Mouse (Mus musculus) hindbrain, embryonic 16.5 days (tissue): ENCODE measurements around the gene Abca17. TPM values are rescaled to one million over a fixed set of nuclear protein-coding genes. Genes with fewer than 3 reads are reported as not detected.

Experiments
- ATAC-seq: fragments of 200-750 bp; cut with Nextera tagmentation; 2 replicates; pipeline ENCODE4 v1.8.0; 2017; ENCODE audit warnings: moderate TSS enrichment, moderate library complexity
- H3K27ac ChIP-seq: fragments of 300-500 bp; sonication (generic); 2 replicates; pipeline ENCODE4 v1.5.1; 2014; ENCODE audit warnings: low read depth, mild to moderate bottlenecking, control low read depth, low read length, moderate library complexity
- H3K27me3 ChIP-seq: fragments of 300-500 bp; sonication (generic); replicated peaks from 2 replicates; pipeline ENCODE4 v1.6.1; 2014; ENCODE audit warnings: low read length; ENCODE audit not compliant: control insufficient read depth, insufficient read depth
- H3K36me3 ChIP-seq: fragments of 300-500 bp; sonication (generic); 2 replicates; pipeline ENCODE4 v1.6.1; 2014; ENCODE audit warnings: mild to moderate bottlenecking, low read length, moderate library complexity, mixed read lengths; ENCODE audit not compliant: control insufficient read depth, insufficient read depth
- H3K4me1 ChIP-seq: fragments of 300-500 bp; sonication (generic); 2 replicates; pipeline ENCODE4 v1.6.1; 2014; ENCODE audit warnings: low read depth, low read length; ENCODE audit not compliant: control insufficient read depth, insufficient read depth
- H3K4me2 ChIP-seq: fragments of 300-500 bp; sonication (generic); 2 replicates; pipeline ENCODE4 v1.6.1; 2014; ENCODE audit warnings: mild to moderate bottlenecking, low read length, control low read depth, moderate library complexity
- H3K4me3 ChIP-seq: fragments of 300-500 bp; sonication (generic); 2 replicates; pipeline ENCODE4 v1.5.1; 2014; ENCODE audit warnings: mild to moderate bottlenecking, low read length, control low read depth, moderate library complexity
- H3K9ac ChIP-seq: fragments of 300-500 bp; sonication (generic); 2 replicates; pipeline ENCODE4 v1.6.1; 2014; ENCODE audit warnings: low read depth, mild to moderate bottlenecking, control low read depth, low read length, moderate library complexity
- H3K9me3 ChIP-seq: fragments of 300-500 bp; sonication (generic); 2 replicates; pipeline ENCODE4 v1.6.1; 2014; ENCODE audit warnings: mild to moderate bottlenecking, low read length, moderate library complexity; ENCODE audit not compliant: control insufficient read depth
- WGBS: fragments of 180-500 bp; shearing (Covaris S2); extraction: QIAGEN DNeasy Blood & Tissue Kit; methylation state at CpG from one replicate; pipeline ENCODE4 v1.1.7; 2014; 5-methylcytosine and 5-hydroxymethylcytosine counted together
- polyA plus RNA-seq: library from polyadenylated mRNA; unstranded; fragments of >200 nt; fragmentation: Nextera tagmentation; extraction: Ambion mirVana; gene quantifications from 2 replicates; pipeline ENCODE4 v1.2.1, GENCODE M21; 2015

The Abca17 gene
- polyA plus RNA-seq, 1 experiment from 2014 or later, result 1.2 TPM

DNA sequence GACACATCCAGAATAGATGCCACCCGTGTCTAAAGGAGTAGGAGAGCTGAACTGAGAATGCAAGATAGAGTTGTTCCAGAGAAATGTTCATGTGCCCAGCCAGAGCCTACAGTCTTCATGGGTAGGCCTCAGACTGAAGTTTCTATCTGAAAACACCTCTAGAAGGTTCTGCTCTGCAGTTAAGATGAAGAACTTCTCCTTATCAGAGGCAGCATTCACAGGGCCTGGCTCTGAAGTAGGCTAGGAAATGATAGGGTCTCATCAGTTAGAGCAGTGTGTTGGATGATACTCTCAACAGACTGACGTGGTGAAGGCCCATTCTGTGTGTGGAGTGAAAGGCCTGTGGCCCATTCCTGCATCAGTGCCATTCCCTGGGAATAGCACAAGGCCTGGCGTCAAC is 3.1 kb upstream of the Abca17 start:
- Histone ChIP-seq H3K4me1 (peaks cover 22% of the 10 kb centered on the region), H3K36me3 (no peaks in the 10 kb centered on the region; the same call in 1 of the 2 replicates), H3K9ac (no peak overlapping the region), H3K9me3 (no peaks in the 10 kb centered on the region), H3K4me3 (no peak overlapping the region), H3K27me3 (no peaks in the 10 kb centered on the region), H3K4me2 (no peak overlapping the region), H3K27ac (no peak overlapping the region)
- ATAC-seq, result no peak
- 78% methylated on average over 3 of the region's 3 CpGs for WGBS

DNA sequence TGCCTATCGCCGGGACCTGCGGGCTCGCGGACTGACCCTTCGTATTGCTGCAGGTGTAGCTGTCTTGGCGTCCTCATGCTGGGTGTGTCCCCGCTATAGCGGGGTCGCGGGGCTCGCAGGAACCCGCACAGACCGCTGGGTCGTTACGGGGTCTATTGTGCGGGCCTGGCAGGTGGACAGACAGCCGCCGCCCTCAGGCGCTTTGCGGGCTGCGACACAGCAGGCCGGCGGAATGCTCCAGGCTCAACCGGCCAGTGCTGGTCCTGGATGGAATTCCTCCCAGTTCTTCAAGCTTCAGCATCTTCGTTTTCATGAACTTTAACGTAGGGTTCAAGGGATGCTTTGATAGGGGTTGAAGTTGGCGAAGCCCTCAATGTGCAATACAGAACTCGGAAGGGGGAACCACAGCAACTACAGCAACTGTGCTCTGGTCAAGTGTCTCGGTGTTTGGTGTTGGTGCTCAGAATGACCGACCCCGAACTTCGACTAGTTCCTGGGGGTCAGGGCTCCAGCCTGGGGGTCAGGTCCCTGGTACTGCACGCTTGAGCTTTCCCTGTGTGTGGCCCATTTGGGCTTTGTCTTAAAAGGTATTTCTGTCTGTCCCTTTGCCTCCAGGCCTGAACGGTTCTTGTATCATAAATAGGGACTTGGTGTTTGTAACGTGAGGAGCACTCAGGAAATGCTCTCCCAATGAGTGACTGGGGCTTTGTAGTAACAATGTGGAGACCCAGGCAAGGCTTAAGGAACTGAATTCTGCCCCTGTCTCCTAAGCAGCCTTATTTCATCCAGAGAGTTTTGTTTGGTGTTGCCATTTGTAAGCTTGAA is 1.7 kb upstream of the Abca17 start:
- Histone ChIP-seq H3K4me2 (peak overlapping the region; percentile 83), H3K36me3 (no peaks in the 10 kb centered on the region), H3K27ac (peak overlapping the region; percentile 63), H3K9me3 (no peaks in the 10 kb centered on the region), H3K27me3 (no peaks in the 10 kb centered on the region), H3K4me1 (peaks cover 22% of the 10 kb centered on the region), H3K4me3 (peak overlapping the region; percentile 61), H3K9ac (peak overlapping the region; percentile 76)
- WGBS, result 2% methylated on average over 36 of the region's 36 CpGs
- no peak for ATAC-seq

DNA sequence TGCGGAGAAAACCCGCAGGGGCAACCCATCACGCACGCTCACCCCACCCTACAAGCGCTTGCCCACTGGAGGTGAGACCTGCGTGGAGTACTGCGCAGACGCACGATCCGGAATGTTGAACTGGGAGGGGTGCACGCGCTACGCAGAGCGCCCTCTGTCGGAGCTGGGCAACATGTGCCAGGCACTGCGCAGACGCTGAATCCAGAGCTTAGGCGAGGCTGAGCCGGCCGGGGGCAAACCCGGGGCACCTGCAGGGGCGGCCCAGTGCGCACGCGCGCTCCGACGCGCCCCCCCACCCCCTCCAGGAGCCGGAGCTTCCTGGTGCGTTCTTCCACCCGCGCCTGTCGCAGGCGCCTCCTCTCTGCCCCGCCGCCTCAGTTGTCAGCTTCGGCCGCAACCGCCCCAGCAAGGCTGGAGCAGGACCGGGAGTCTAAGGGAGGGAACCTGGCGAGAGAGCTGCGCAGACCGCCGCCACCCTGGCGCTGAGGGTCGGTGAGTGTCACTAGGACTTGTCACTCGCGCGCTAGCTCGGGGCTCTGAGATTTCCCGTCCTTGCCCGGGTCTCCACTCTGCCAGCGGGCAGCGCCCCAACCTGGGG is 991 bp upstream of the Abca17 start, which contains the start of gene Abca3:
Abca3 (plus strand) TSS at position 191 of the 598 bp plus-strand sequence.
- Histone ChIP-seq H3K9me3 (no peaks in the 10 kb centered on the region), H3K4me3 (peak within 1 kb of the TSS; percentile 61), H3K27me3 (no peaks in the 10 kb centered on the region), H3K36me3 (no peaks in the 10 kb centered on the region), H3K4me1 (peaks cover 22% of the 10 kb centered on the region), H3K27ac (peak within 1 kb of the TSS; percentile 72), H3K9ac (peak within 1 kb of the TSS; percentile 76), H3K4me2 (peak within 1 kb of the TSS; percentile 83)
- peak; percentile 98 for ATAC-seq
- WGBS, result under 1% methylated on average over 54 of the region's 55 CpGs

DNA sequence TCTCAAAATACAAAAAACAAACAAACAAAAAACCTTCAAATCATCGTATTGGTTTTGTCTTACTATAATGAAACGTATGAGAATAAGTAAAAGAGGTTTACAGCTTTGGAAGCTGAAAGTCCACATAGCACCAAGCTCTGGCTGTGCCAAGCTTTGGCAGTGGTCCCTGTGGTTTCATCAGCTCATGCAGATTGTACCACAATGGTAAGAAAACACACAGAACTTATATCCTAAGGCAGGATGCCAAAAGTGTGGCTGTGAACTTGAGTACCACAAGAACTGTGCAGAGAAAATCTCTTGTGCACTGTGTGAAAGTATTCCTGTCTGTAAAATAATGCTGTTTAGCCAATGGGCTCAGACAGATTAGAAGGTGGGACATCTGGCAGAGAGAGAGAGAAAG is 1.7 kb downstream of the Abca17 start:
- 81% methylated on average over 2 of the region's 2 CpGs for WGBS
- no peak overlapping the region for H3K9ac ChIP-seq

DNA sequence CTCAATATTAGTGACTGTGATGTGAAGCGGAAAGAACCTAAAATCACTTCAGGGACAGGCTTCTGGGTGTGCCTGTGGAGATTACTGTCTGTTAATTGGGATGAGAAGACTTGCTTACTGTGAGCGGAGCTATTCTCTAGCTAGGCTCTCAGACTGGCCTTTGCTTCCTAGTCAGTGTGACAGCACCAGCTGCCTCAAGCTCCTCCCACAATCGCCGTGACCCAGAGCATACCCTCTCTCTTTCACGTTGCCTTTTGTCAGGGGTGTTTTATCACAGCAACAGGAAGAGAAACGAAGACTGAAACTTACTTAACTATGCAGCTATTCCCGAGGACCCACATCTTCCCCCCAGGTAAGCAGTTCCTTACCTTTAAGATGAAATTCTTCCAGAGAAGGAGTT is 4.0 kb downstream of the Abca17 start:
- ATAC-seq, result no peak
- H3K4me3 ChIP-seq, result no peak overlapping the region
- H3K27ac ChIP-seq, result no peak overlapping the region
- 47% methylated on average over 7 of the region's 7 CpGs for WGBS
- no peaks in the 10 kb centered on the region for H3K36me3 ChIP-seq
- no peaks in the 10 kb centered on the region for H3K27me3 ChIP-seq
- peaks cover 5% of the 10 kb centered on the region for H3K4me1 ChIP-seq
- H3K4me2 ChIP-seq, result no peak overlapping the region
- no peak overlapping the region for H3K9ac ChIP-seq
- no peaks in the 10 kb centered on the region for H3K9me3 ChIP-seq

More for the DNA sequence above, 1.7 kb downstream of the Abca17 start:
- H3K27ac ChIP-seq, result no peak overlapping the region
- H3K9me3 ChIP-seq, result no peaks in the 10 kb centered on the region
- H3K36me3 ChIP-seq, result no peaks in the 10 kb centered on the region
- ATAC-seq, result no peak
- peaks cover 20% of the 10 kb centered on the region for H3K4me1 ChIP-seq
- H3K27me3 ChIP-seq, result no peaks in the 10 kb centered on the region
- no peak overlapping the region for H3K4me2 ChIP-seq
- no peak overlapping the region for H3K4me3 ChIP-seq

DNA sequence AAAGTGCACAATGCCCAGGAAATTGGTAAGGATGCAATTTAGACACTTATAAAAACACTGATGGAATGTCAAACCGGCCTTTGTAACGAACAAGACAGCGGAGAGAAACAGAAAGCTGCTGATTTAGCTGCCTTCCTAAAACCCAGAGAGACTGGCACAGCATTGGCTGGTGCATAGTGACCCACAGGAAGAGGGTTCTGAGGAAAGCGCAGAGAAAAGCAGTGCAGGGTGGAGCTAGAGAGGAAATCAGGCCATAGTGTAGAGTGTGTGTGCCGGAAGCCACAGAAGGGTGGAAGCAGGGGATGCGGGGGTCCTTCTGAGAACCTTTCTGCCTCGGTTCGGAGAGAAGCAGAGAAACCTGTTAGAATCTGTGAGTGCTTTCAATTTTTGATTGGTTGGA is 6.2 kb downstream of the Abca17 start:
- Histone ChIP-seq H3K4me2 (no peak overlapping the region), H3K36me3 (no peaks in the 10 kb centered on the region), H3K9me3 (no peaks in the 10 kb centered on the region), H3K27ac (no peak overlapping the region), H3K4me1 (no peaks in the 10 kb centered on the region), H3K9ac (no peak overlapping the region), H3K4me3 (no peak overlapping the region), H3K27me3 (no peaks in the 10 kb centered on the region)
- ATAC-seq, result no peak
- 89% methylated on average over 8 of the region's 8 CpGs for WGBS

DNA sequence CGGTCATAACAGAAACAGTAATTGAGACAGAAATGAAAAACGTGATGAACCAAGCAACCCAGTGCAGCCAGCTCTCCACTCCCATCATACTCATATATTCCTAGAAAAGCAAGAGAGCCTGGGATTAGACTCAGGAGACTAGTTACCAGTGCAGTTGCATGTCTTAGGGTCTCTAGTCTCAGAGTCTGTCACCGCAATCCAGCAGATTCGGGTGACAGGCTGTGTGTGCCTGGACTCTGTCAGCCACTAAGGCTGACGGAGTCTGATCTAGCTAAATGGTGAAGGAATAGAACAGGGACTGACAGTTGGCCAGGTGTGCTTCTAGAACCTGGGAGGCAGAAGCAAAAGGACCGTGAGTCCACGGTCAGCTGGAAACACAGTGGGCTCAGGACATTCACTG is 23.2 kb downstream of the Abca17 start:
- H3K4me3 ChIP-seq, result no peak overlapping the region
- WGBS, result 84% methylated on average over 7 of the region's 7 CpGs
- no peak for ATAC-seq

DNA sequence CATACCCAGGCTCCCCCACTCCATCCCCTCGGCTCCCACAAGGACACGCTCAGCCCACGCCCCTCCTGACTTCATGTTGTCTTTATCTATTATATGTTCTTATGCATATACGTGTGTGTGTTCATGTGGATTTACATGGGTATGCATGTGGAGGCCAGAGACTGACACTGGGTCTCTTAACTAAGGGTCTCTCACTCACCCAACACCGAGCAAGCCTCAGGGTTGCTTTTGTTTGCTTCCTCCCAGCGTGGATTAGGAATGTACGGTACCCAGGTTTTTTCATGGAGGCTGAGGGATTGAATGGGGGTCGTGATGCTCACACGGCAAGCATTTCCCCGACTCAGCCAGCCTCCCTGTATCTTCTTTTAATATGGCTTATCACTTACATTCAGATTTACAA is 25.8 kb downstream of the Abca17 start:
- WGBS, result 83% methylated on average over 10 of the region's 10 CpGs
- Histone ChIP-seq H3K4me1 (no peaks in the 10 kb centered on the region), H3K4me2 (no peak overlapping the region), H3K9me3 (no peaks in the 10 kb centered on the region), H3K9ac (no peak overlapping the region), H3K36me3 (no peaks in the 10 kb centered on the region), H3K4me3 (no peak overlapping the region), H3K27me3 (no peaks in the 10 kb centered on the region), H3K27ac (no peak overlapping the region)
- ATAC-seq, result no peak

More for the DNA sequence above, 23.2 kb downstream of the Abca17 start:
- H3K9ac ChIP-seq, result no peak overlapping the region
- no peaks in the 10 kb centered on the region for H3K36me3 ChIP-seq
- no peak overlapping the region for H3K27ac ChIP-seq
- no peak overlapping the region for H3K4me2 ChIP-seq
- H3K4me1 ChIP-seq, result no peaks in the 10 kb centered on the region
- H3K27me3 ChIP-seq, result no peaks in the 10 kb centered on the region
- H3K9me3 ChIP-seq, result no peaks in the 10 kb centered on the region

DNA sequence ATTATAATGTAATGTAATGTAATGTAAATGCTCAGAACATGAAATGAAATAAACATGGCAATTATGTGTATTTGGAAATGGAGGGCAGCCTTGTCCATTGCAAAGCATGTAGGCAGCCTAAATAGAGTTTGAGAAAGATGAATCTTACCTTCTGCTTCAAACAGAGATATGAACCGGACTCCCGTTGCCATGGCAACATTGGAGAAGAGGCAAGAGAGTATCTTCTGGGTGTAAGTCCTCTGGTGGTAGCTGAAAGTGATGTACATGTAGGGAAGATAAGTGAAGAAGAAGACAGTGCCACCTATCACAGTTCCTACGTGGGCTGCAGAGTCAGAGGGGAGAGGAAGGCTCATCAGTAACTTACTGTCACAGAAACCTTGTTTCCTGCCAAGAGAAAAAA is 30.0 kb downstream of the Abca17 start:
- Histone ChIP-seq H3K27ac (no peak overlapping the region), H3K9ac (no peak overlapping the region), H3K4me1 (no peaks in the 10 kb centered on the region), H3K4me3 (no peak overlapping the region), H3K9me3 (no peaks in the 10 kb centered on the region), H3K27me3 (no peaks in the 10 kb centered on the region), H3K4me2 (no peak overlapping the region), H3K36me3 (no peaks in the 10 kb centered on the region)
- WGBS, result 88% methylated on average over 3 of the region's 3 CpGs
- ATAC-seq, result no peak
